Mouse (Mus musculus) right cerebral cortex, postnatal 10 days (tissue): ENCODE data around the gene Gys2.
"Not testable (repeated sequence)": the region's sequence is repeated elsewhere in the genome, so short reads cannot be mapped to it uniquely, and the experiment has no call there.

ENCODE experiments used
- DNase-seq, 2 experiments: peaks; one replicate each; pipeline ENCODE4 v3.0.0; 2021; ENCODE audit warnings: low spot score in 2 of 2

Gys2 gene

GRCm38 (mm10) chr6:142472801-142473203 is at the start of gene Gys2:
Gys2 (minus strand) TSS chr6:142473109.
- no peak for DNase-seq

- DNase-seq: no peak
These were observed 48.7 kb upstream of the Gys2 start for GRCm38 (mm10) chr6:142521591-142522110.

- no peak for DNase-seq
These were observed 46.2 kb upstream of the Gys2 start for GRCm38 (mm10) chr6:142519110-142519509.

- not testable (repeated sequence) for DNase-seq
These were observed 42.5 kb upstream of the Gys2 start for GRCm38 (mm10) chr6:142515379-142515778.

GRCm38 (mm10) chr6:142514912-142515311 is 42.0 kb upstream of the Gys2 start:
- DNase-seq: peak; percentile 82 to 84

- no peak for DNase-seq
These were observed 40.0 kb upstream of the Gys2 start for GRCm38 (mm10) chr6:142512902-142513301.

GRCm38 (mm10) chr6:142511516-142512135 is 38.7 kb upstream of the Gys2 start:
- DNase-seq: no peak

- no peak for DNase-seq
These were observed 35.8 kb upstream of the Gys2 start for GRCm38 (mm10) chr6:142508663-142509062.

GRCm38 (mm10) chr6:142507785-142508162 is 34.9 kb upstream of the Gys2 start, which contains the start of gene Ldhb:
Ldhb (minus strand) TSS chr6:142507957.
- DNase-seq: peak; percentile 95 to 96

GRCm38 (mm10) chr6:142507033-142507784 is 34.3 kb upstream of the Gys2 start:
- peak in 1 of 2 experiments; percentile 36 for DNase-seq

GRCm38 (mm10) chr6:142506338-142507032 is 33.6 kb upstream of the Gys2 start:
- DNase-seq: no peak

- DNase-seq: no peak
These were observed 30.7 kb upstream of the Gys2 start for GRCm38 (mm10) chr6:142503601-142504000.

GRCm38 (mm10) chr6:142502519-142503125 is 29.7 kb upstream of the Gys2 start:
- no peak for DNase-seq

GRCm38 (mm10) chr6:142490114-142490513 is 17.2 kb upstream of the Gys2 start:
- not testable (repeated sequence) for DNase-seq

GRCm38 (mm10) chr6:142487638-142488037 is 14.7 kb upstream of the Gys2 start:
- no peak for DNase-seq

GRCm38 (mm10) chr6:142485478-142486123 is 12.7 kb upstream of the Gys2 start:
- no peak for DNase-seq

GRCm38 (mm10) chr6:142477239-142477638 is 4.3 kb upstream of the Gys2 start:
- DNase-seq: no peak

- no peak for DNase-seq
These were observed 1.8 kb downstream of the Gys2 start for GRCm38 (mm10) chr6:142471141-142471540.

- DNase-seq: peak; percentile 35 to 39
These were observed 3.3 kb downstream of the Gys2 start for GRCm38 (mm10) chr6:142469602-142470001.

GRCm38 (mm10) chr6:142462194-142462593 is 10.7 kb downstream of the Gys2 start:
- no peak for DNase-seq

- no peak for DNase-seq
These were observed 13.8 kb downstream of the Gys2 start for GRCm38 (mm10) chr6:142459017-142459678.
